Mouse (Mus musculus): ENCODE measurements around the gene Kcnn3.

DNA sequence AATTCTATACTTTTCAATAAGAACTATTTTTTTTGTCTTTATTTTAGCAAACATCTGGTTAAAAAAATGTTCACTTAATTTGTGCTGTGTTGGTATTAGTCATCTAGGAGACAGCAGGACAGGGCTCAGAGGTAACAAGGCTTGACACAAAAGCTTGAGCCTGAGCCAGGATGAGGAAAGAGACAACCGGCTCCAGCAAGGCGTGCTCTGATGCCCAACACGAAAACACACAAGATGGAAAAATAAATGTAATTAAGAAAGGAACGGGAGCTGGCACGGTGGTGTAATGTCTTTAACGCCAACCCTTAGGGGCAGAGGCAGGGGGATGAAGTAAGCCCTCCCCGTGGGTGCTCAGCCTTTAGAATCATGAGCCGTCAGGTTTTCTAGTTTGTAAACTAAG is 33.9 kb upstream of the Kcnn3 start:
- TF ChIP-seq POLR2A (IDR thresholded peaks at IDR 0.05; ENCODE audit: borderline replicate concordance, low read depth, low read length): no peak
- TF ChIP-seq CTCF (IDR thresholded peaks at IDR 0.05; ENCODE audit: low read depth, low read length): no peak
